Mouse (Mus musculus) megakaryocyte, adult 5-6 weeks (primary cell): ENCODE data around the gene Scrt2. TPM values are rescaled to one million over a fixed set of nuclear protein-coding genes. Genes with fewer than 3 reads are reported as not detected.
"Not testable (repeated sequence)": the region's sequence is repeated elsewhere in the genome, so short reads cannot be mapped to it uniquely, and the experiment has no call there.

ENCODE experiments used
- ATAC-seq: 2 replicates; pipeline ENCODE4 v1.8.0; 2016; ENCODE audit warnings: mild to moderate bottlenecking, inconsistent platforms; ENCODE audit not compliant: poor library complexity, severe bottlenecking
- total RNA-seq, 2 experiments: library from RNA; stranded (forward) in 1 of 2; stranded (reverse) in 1 of 2; fragments of 153-499, 151-499 nt in 1 of 2; fragments of 221-1000, 200-1000 nt in 1 of 2; gene quantifications; 2 replicates each; pipeline versions ENCODE4 v1.2.3 to v1.2.4; 2015 to 2017

Gene Scrt2
- total RNA-seq (2015) (not detected in 2 replicates), total RNA-seq (2017) (not detected in 2 replicates)

GRCm38 (mm10) chr2:152080685-152081541, at the start of gene Scrt2:
Scrt2 (plus strand) TSS chr2:152081529.
- ATAC-seq = peak; percentile 74

- no peak for ATAC-seq
These were observed 41.2 kb upstream of the Scrt2 start for GRCm38 (mm10) chr2:152040101-152040500.

GRCm38 (mm10) chr2:152047116-152048002, 34.0 kb upstream of the Scrt2 start:
- ATAC-seq = no peak

- ATAC-seq = no peak
These were observed 33.0 kb upstream of the Scrt2 start for GRCm38 (mm10) chr2:152048003-152048980.

- no peak for ATAC-seq
These were observed 32.3 kb upstream of the Scrt2 start for GRCm38 (mm10) chr2:152048981-152049441.

- ATAC-seq = no peak
These were observed 31.6 kb upstream of the Scrt2 start for GRCm38 (mm10) chr2:152049611-152050270.

GRCm38 (mm10) chr2:152050316-152050715, 31.0 kb upstream of the Scrt2 start:
- no peak for ATAC-seq

- no peak for ATAC-seq
These were observed 29.3 kb upstream of the Scrt2 start for GRCm38 (mm10) chr2:152051985-152052384.

- ATAC-seq = no peak
These were observed 25.9 kb upstream of the Scrt2 start for GRCm38 (mm10) chr2:152055406-152055805.

- no peak for ATAC-seq
These were observed 24.7 kb upstream of the Scrt2 start for GRCm38 (mm10) chr2:152056368-152057251.

GRCm38 (mm10) chr2:152057252-152057563, 24.1 kb upstream of the Scrt2 start:
- ATAC-seq = no peak

GRCm38 (mm10) chr2:152062817-152063216, 18.5 kb upstream of the Scrt2 start:
- not testable (repeated sequence) for ATAC-seq

GRCm38 (mm10) chr2:152068660-152069433, 12.5 kb upstream of the Scrt2 start:
- no peak for ATAC-seq

- no peak for ATAC-seq
These were observed 11.9 kb upstream of the Scrt2 start for GRCm38 (mm10) chr2:152069434-152069786.

GRCm38 (mm10) chr2:152069941-152070340, 11.4 kb upstream of the Scrt2 start:
- ATAC-seq = no peak

- ATAC-seq = no peak
These were observed 6.8 kb upstream of the Scrt2 start for GRCm38 (mm10) chr2:152074521-152074920.

- no peak for ATAC-seq
These were observed 5.9 kb upstream of the Scrt2 start for GRCm38 (mm10) chr2:152075294-152075889.

GRCm38 (mm10) chr2:152077337-152077736, 4.0 kb upstream of the Scrt2 start:
- no peak for ATAC-seq
